Mouse (Mus musculus): Measurements from ENCODE around the gene Pigm. TPM values are rescaled to one million over a fixed set of nuclear protein-coding genes. Genes with fewer than 3 reads are reported as not detected.
A peak's percentile ranks its signal among the peaks of the same experiment; 100 is the strongest.

The Pigm gene
- 5.0 and 5.6 TPM in 2 replicates for polyA plus RNA-seq (2015; fragmentation: Nextera tagmentation; extraction: Ambion mirVana)

GRCm38 (mm10) chr1:172376198-172376667 lies at the start of gene Pigm:
Gene Pigm, plus strand, starts transcription at chr1:172376546.
- peak within 1 kb of the TSS; percentile 88 for H3K4me2 ChIP-seq (ENCODE audit: low read depth, low read length)
- peak within 1 kb of the TSS; percentile 64 for H3K27ac ChIP-seq (ENCODE audit: low read length)
- H3K9ac ChIP-seq (ENCODE audit: low read depth, low read length): peak within 1 kb of the TSS; percentile 84
- H3K9me3 ChIP-seq (ENCODE audit: control insufficient read depth, low read length): no peaks in the 10 kb centered on the region
- ATAC-seq: peak; percentile 99
- under 1% methylated on average over 39 of the region's 39 CpGs for WGBS
- peak within 1 kb of the TSS; percentile 89 for H3K4me3 ChIP-seq (ENCODE audit: low read length)
- no peaks in the 10 kb centered on the region for H3K36me3 ChIP-seq (ENCODE audit: control insufficient read depth, insufficient read depth, low read length)
- H3K27me3 ChIP-seq (replicated peaks; ENCODE audit: control insufficient read depth, insufficient read depth, low read length): no peaks in the 10 kb centered on the region
- peaks cover 16% of the 10 kb centered on the region for H3K4me1 ChIP-seq (ENCODE audit: control insufficient read depth, insufficient read depth, low read length)

GRCm38 (mm10) chr1:172326684-172327083 lies 49.7 kb upstream of the Pigm start:
- Histone ChIP-seq H3K27ac (ENCODE audit: low read length) (no peak overlapping the region), H3K4me3 (ENCODE audit: low read length) (peak overlapping the region; percentile 51), H3K36me3 (ENCODE audit: control insufficient read depth, insufficient read depth, low read length) (no peaks in the 10 kb centered on the region), H3K4me1 (ENCODE audit: control insufficient read depth, insufficient read depth, low read length) (peaks cover 8% of the 10 kb centered on the region; the same call in 1 of the 2 replicates), H3K4me2 (ENCODE audit: low read depth, low read length) (peak overlapping the region; percentile 94), H3K9me3 (ENCODE audit: control insufficient read depth, low read length) (peaks cover 3% of the 10 kb centered on the region; the same call in 1 of the 2 replicates), H3K9ac (ENCODE audit: low read depth, low read length) (peak overlapping the region; percentile 62; the same call in 1 of the 2 replicates), H3K27me3 (replicated peaks; ENCODE audit: control insufficient read depth, insufficient read depth, low read length) (peaks cover 46% of the 10 kb centered on the region)
- ATAC-seq: no peak
- 60% methylated on average over 11 of the region's 11 CpGs for WGBS

- no peak overlapping the region for H3K27ac ChIP-seq (ENCODE audit: low read length)
- H3K9me3 ChIP-seq (ENCODE audit: control insufficient read depth, low read length): peaks cover 3% of the 10 kb centered on the region; the same call in 1 of the 2 replicates
- no peak for ATAC-seq
- 87% methylated on average over 16 of the region's 16 CpGs for whole genome bisulfite sequencing
- no peak overlapping the region for H3K4me3 ChIP-seq (ENCODE audit: low read length)
- H3K27me3 ChIP-seq (replicated peaks; ENCODE audit: control insufficient read depth, insufficient read depth, low read length): peaks cover 46% of the 10 kb centered on the region
- H3K36me3 ChIP-seq (ENCODE audit: control insufficient read depth, insufficient read depth, low read length): no peaks in the 10 kb centered on the region
- peaks cover 8% of the 10 kb centered on the region; the same call in 1 of the 2 replicates for H3K4me1 ChIP-seq (ENCODE audit: control insufficient read depth, insufficient read depth, low read length)
- H3K9ac ChIP-seq (ENCODE audit: low read depth, low read length): no peak overlapping the region
- H3K4me2 ChIP-seq (ENCODE audit: low read depth, low read length): no peak overlapping the region
Observed at GRCm38 (mm10) chr1:172327206-172328001, 48.9 kb upstream of the Pigm start.

GRCm38 (mm10) chr1:172328041-172328440 lies 48.3 kb upstream of the Pigm start:
- Histone ChIP-seq H3K4me3 (ENCODE audit: low read length) (no peak overlapping the region), H3K36me3 (ENCODE audit: control insufficient read depth, insufficient read depth, low read length) (no peaks in the 10 kb centered on the region), H3K27me3 (replicated peaks; ENCODE audit: control insufficient read depth, insufficient read depth, low read length) (peaks cover 46% of the 10 kb centered on the region)

GRCm38 (mm10) chr1:172328461-172328860 lies 47.9 kb upstream of the Pigm start:
- WGBS: 76% methylated on average over 7 of the region's 7 CpGs
- Histone ChIP-seq H3K27ac (ENCODE audit: low read length) (no peak overlapping the region), H3K4me2 (ENCODE audit: low read depth, low read length) (no peak overlapping the region), H3K4me3 (ENCODE audit: low read length) (no peak overlapping the region), H3K4me1 (ENCODE audit: control insufficient read depth, insufficient read depth, low read length) (peaks cover 8% of the 10 kb centered on the region; the same call in 1 of the 2 replicates), H3K36me3 (ENCODE audit: control insufficient read depth, insufficient read depth, low read length) (no peaks in the 10 kb centered on the region), H3K9ac (ENCODE audit: low read depth, low read length) (no peak overlapping the region), H3K27me3 (replicated peaks; ENCODE audit: control insufficient read depth, insufficient read depth, low read length) (peaks cover 46% of the 10 kb centered on the region), H3K9me3 (ENCODE audit: control insufficient read depth, low read length) (peaks cover 3% of the 10 kb centered on the region; the same call in 1 of the 2 replicates)
- no peak for ATAC-seq

More at GRCm38 (mm10) chr1:172328041-172328440, 48.3 kb upstream of the Pigm start:
- Histone ChIP-seq H3K4me1 (ENCODE audit: control insufficient read depth, insufficient read depth, low read length) (peaks cover 8% of the 10 kb centered on the region; the same call in 1 of the 2 replicates), H3K9me3 (ENCODE audit: control insufficient read depth, low read length) (peaks cover 3% of the 10 kb centered on the region; the same call in 1 of the 2 replicates), H3K4me2 (ENCODE audit: low read depth, low read length) (no peak overlapping the region), H3K27ac (ENCODE audit: low read length) (no peak overlapping the region), H3K9ac (ENCODE audit: low read depth, low read length) (no peak overlapping the region)
- no peak for ATAC-seq
- WGBS: 83% methylated on average over 3 of the region's 3 CpGs

GRCm38 (mm10) chr1:172329131-172329530 lies 47.2 kb upstream of the Pigm start, which contains the start of gene Kcnj9:
Gene Kcnj9, minus strand, starts transcription at chr1:172329318.
- Histone ChIP-seq H3K27ac (ENCODE audit: low read length) (no peak within 1 kb of the TSS), H3K9me3 (ENCODE audit: control insufficient read depth, low read length) (peaks cover 3% of the 10 kb centered on the region; the same call in 1 of the 2 replicates), H3K36me3 (ENCODE audit: control insufficient read depth, insufficient read depth, low read length) (no peaks in the 10 kb centered on the region), H3K4me2 (ENCODE audit: low read depth, low read length) (no peak within 1 kb of the TSS), H3K4me1 (ENCODE audit: control insufficient read depth, insufficient read depth, low read length) (peaks cover 8% of the 10 kb centered on the region; the same call in 1 of the 2 replicates), H3K4me3 (ENCODE audit: low read length) (no peak within 1 kb of the TSS), H3K27me3 (replicated peaks; ENCODE audit: control insufficient read depth, insufficient read depth, low read length) (peaks cover 46% of the 10 kb centered on the region), H3K9ac (ENCODE audit: low read depth, low read length) (no peak within 1 kb of the TSS)
- WGBS: 22% methylated on average over 9 of the region's 9 CpGs
- ATAC-seq: no peak

GRCm38 (mm10) chr1:172329616-172330015 lies 46.7 kb upstream of the Pigm start:
- no peak for ATAC-seq
- WGBS: 72% methylated on average over 6 of the region's 6 CpGs
- peaks cover 48% of the 10 kb centered on the region for H3K27me3 ChIP-seq (replicated peaks; ENCODE audit: control insufficient read depth, insufficient read depth, low read length)

GRCm38 (mm10) chr1:172331422-172331947 lies 44.9 kb upstream of the Pigm start:
- no peak overlapping the region for H3K4me2 ChIP-seq (ENCODE audit: low read depth, low read length)
- ATAC-seq: no peak
- WGBS: 74% methylated on average over 8 of the region's 8 CpGs
- no peak overlapping the region for H3K27ac ChIP-seq (ENCODE audit: low read length)
- H3K4me3 ChIP-seq (ENCODE audit: low read length): no peak overlapping the region
- peaks cover 3% of the 10 kb centered on the region; the same call in 1 of the 2 replicates for H3K9me3 ChIP-seq (ENCODE audit: control insufficient read depth, low read length)
- peaks cover 2% of the 10 kb centered on the region; the same call in 1 of the 2 replicates for H3K4me1 ChIP-seq (ENCODE audit: control insufficient read depth, insufficient read depth, low read length)
- peaks cover 36% of the 10 kb centered on the region for H3K27me3 ChIP-seq (replicated peaks; ENCODE audit: control insufficient read depth, insufficient read depth, low read length)
- H3K36me3 ChIP-seq (ENCODE audit: control insufficient read depth, insufficient read depth, low read length): no peaks in the 10 kb centered on the region
- H3K9ac ChIP-seq (ENCODE audit: low read depth, low read length): no peak overlapping the region

More at GRCm38 (mm10) chr1:172329616-172330015, 46.7 kb upstream of the Pigm start:
- Histone ChIP-seq H3K4me1 (ENCODE audit: control insufficient read depth, insufficient read depth, low read length) (peaks cover 8% of the 10 kb centered on the region; the same call in 1 of the 2 replicates), H3K9me3 (ENCODE audit: control insufficient read depth, low read length) (peaks cover 3% of the 10 kb centered on the region; the same call in 1 of the 2 replicates), H3K9ac (ENCODE audit: low read depth, low read length) (no peak overlapping the region), H3K27ac (ENCODE audit: low read length) (no peak overlapping the region), H3K4me2 (ENCODE audit: low read depth, low read length) (no peak overlapping the region), H3K4me3 (ENCODE audit: low read length) (no peak overlapping the region), H3K36me3 (ENCODE audit: control insufficient read depth, insufficient read depth, low read length) (no peaks in the 10 kb centered on the region)

GRCm38 (mm10) chr1:172332925-172333324 lies 43.4 kb upstream of the Pigm start:
- Histone ChIP-seq H3K36me3 (ENCODE audit: control insufficient read depth, insufficient read depth, low read length) (no peaks in the 10 kb centered on the region), H3K4me1 (ENCODE audit: control insufficient read depth, insufficient read depth, low read length) (no peaks in the 10 kb centered on the region), H3K4me2 (ENCODE audit: low read depth, low read length) (no peak overlapping the region), H3K27me3 (replicated peaks; ENCODE audit: control insufficient read depth, insufficient read depth, low read length) (peaks cover 23% of the 10 kb centered on the region), H3K27ac (ENCODE audit: low read length) (no peak overlapping the region), H3K9ac (ENCODE audit: low read depth, low read length) (no peak overlapping the region), H3K4me3 (ENCODE audit: low read length) (no peak overlapping the region), H3K9me3 (ENCODE audit: control insufficient read depth, low read length) (no peaks in the 10 kb centered on the region)
- 75% methylated on average over 2 of the region's 2 CpGs for WGBS
- ATAC-seq: no peak

All from intestine, embryonic 16.5 days (tissue).